Mouse (Mus musculus) forebrain, embryonic 16.5 days (tissue): ENCODE data around the gene Myo1h. TPM values are rescaled to one million over a fixed set of nuclear protein-coding genes. Genes with fewer than 3 reads are reported as not detected.

Experiments used
- ATAC-seq: fragments of 200-750 bp; cut with Nextera tagmentation; 2 replicates; pipeline ENCODE4 v1.8.0; 2017; ENCODE audit warnings: mild to moderate bottlenecking, moderate library complexity
- H3K27ac ChIP-seq: fragments of 300-500 bp; sonication (generic); 2 replicates; pipeline ENCODE4 v1.5.1; 2014; ENCODE audit warnings: low read length, control low read depth
- H3K27me3 ChIP-seq: fragments of 300-500 bp; sonication (generic); replicated peaks from 2 replicates; pipeline ENCODE4 v1.6.1; 2014; ENCODE audit warnings: low read length; ENCODE audit not compliant: control insufficient read depth, insufficient read depth
- H3K36me3 ChIP-seq: fragments of 300-500 bp; sonication (generic); 2 replicates; pipeline ENCODE4 v1.6.1; 2014; ENCODE audit not compliant: control insufficient read depth, insufficient read depth
- H3K4me1 ChIP-seq: fragments of 300-500 bp; sonication (generic); replicated peaks from 2 replicates; pipeline ENCODE4 v1.6.1; 2014; ENCODE audit warnings: low read length; ENCODE audit not compliant: control insufficient read depth, insufficient read depth
- H3K4me2 ChIP-seq: fragments of 300-500 bp; sonication (generic); 2 replicates; pipeline ENCODE4 v1.6.1; 2014; ENCODE audit warnings: mild to moderate bottlenecking, low read length, control low read depth
- H3K4me3 ChIP-seq: fragments of 300-500 bp; sonication (generic); replicated peaks from 2 replicates; pipeline ENCODE4 v1.5.1; 2014; ENCODE audit warnings: mild to moderate bottlenecking, low read length, control low read depth
- H3K9ac ChIP-seq: fragments of 300-500 bp; sonication (generic); replicated peaks from 2 replicates; pipeline ENCODE4 v1.6.1; 2014; ENCODE audit warnings: low read depth, low read length, control low read depth
- H3K9me3 ChIP-seq: fragments of 300-500 bp; sonication (generic); 2 replicates; pipeline ENCODE4 v1.6.1; 2016; ENCODE audit warnings: low read length; ENCODE audit not compliant: control insufficient read depth
- WGBS: fragments of 180-500 bp; shearing (Covaris S2); extraction: QIAGEN DNeasy Blood & Tissue Kit; methylation state at CpG from one replicate; pipeline ENCODE4 v1.1.7; 2014; 5-methylcytosine and 5-hydroxymethylcytosine counted together
- polyA plus RNA-seq: library from polyadenylated mRNA; unstranded; fragments of >200 nt; fragmentation: Nextera tagmentation; extraction: Ambion mirVana; gene quantifications from 2 replicates; pipeline ENCODE4 v1.2.1, GENCODE M21; 2015

Gene Myo1h
- polyA plus RNA-seq, 1 experiment from 2014 or later: 0.91 TPM

DNA sequence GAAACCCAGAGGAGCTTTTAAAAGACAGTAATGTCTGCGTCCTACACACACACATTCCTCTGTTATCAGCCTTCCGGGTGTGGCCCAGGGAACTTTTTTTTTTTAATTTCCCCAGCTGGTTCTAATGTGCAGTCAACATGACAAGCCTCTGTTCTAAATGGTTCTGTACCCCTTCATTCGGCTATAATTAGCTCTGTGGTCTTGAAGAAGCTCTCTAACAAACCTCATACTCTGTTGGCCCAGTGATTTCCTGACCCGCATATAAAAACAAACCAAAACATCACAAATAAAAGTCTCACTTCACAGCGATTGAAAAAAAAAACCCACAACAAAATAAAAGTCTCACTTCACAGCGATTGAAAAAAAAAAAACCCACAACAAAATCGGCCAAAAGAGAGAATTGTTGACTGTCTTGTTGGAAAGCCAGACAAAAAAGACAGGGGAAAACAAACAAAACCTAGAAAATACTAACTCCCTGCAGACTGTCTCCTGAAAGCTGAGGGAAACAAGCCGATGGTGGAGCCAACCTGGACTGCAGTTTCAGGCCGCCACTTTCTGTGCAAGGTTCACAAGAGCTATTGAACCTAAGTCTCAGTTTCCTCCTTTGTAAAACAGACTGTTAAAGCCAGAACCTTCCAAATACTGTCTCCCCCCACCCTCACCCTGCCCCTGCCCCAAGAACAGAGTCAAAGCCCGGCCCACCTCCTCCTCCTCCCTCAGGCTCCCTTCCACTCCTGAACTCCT is 89.4 kb downstream of the Myo1h start:
- no peaks in the 10 kb centered on the region for H3K9me3 ChIP-seq
- no peak overlapping the region for H3K27ac ChIP-seq
- 72% methylated on average over 10 of the region's 10 CpGs for WGBS
- peak overlapping the region; percentile 62; the same call in 1 of the 2 replicates for H3K4me3 ChIP-seq
- no peak for ATAC-seq
- H3K9ac ChIP-seq: no peak overlapping the region
- H3K27me3 ChIP-seq: no peaks in the 10 kb centered on the region
- peak overlapping the region; percentile 84 for H3K4me2 ChIP-seq
- H3K36me3 ChIP-seq: peaks cover 12% of the 10 kb centered on the region
- peaks cover 40% of the 10 kb centered on the region for H3K4me1 ChIP-seq

- Histone ChIP-seq H3K9me3 (no peaks in the 10 kb centered on the region), H3K9ac (peak overlapping the region; percentile 85), H3K4me2 (peak overlapping the region; percentile 84), H3K27ac (no peak overlapping the region), H3K4me1 (peaks cover 40% of the 10 kb centered on the region), H3K4me3 (peak overlapping the region; percentile 62), H3K36me3 (peaks cover 7% of the 10 kb centered on the region), H3K27me3 (no peaks in the 10 kb centered on the region)
- no peak for ATAC-seq
- WGBS: 27% methylated on average over 6 of the region's 6 CpGs
Measured at GRCm38 (mm10) chr5:114378936-114379335, 90.0 kb downstream of the Myo1h start.

DNA sequence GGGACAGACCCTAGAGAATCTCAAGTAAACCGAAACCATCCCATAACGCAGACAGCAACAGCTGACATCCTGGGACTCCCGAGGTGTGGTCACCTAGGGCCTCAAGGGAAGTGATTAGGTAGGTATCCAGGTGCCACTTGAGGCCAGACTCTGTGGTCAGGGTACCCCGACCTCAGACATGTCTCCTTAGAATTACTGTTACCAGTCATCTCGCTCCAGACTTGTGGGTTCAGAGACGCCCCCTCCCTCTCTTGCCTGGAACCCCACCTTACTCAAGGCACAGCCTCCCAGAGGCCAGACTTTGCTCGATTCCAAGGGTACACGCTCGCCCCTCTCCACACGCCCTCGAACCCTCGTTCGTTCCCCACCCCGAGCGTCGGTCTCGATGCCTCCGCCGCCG is 90.8 kb downstream of the Myo1h start:
- peak overlapping the region; percentile 62 for H3K4me3 ChIP-seq
- peaks cover 5% of the 10 kb centered on the region for H3K36me3 ChIP-seq
- H3K9me3 ChIP-seq: no peaks in the 10 kb centered on the region
- H3K9ac ChIP-seq: peak overlapping the region; percentile 85
- no peaks in the 10 kb centered on the region for H3K27me3 ChIP-seq
- H3K27ac ChIP-seq: peak overlapping the region; percentile 87
- WGBS: 1% methylated on average over 20 of the region's 20 CpGs
- peaks cover 40% of the 10 kb centered on the region for H3K4me1 ChIP-seq
- ATAC-seq: no peak; the same call in 1 of the 2 replicates
- H3K4me2 ChIP-seq: peak overlapping the region; percentile 84

GRCm38 (mm10) chr5:114380209-114381012 is 91.4 kb downstream of the Myo1h start, which contains the start of the genes Kctd10 and Ube3b:
Kctd10 (minus strand) TSS chr5:114380508.
Ube3b (plus strand) TSS chr5:114380607.
- Histone ChIP-seq H3K4me3 (peak within 1 kb of the TSS; percentile 62), H3K9ac (peak within 1 kb of the TSS; percentile 85), H3K4me2 (peak within 1 kb of the TSS; percentile 97), H3K36me3 (peaks cover 9% of the 10 kb centered on the region), H3K27ac (peak within 1 kb of the TSS; percentile 87), H3K9me3 (no peaks in the 10 kb centered on the region), H3K4me1 (peaks cover 40% of the 10 kb centered on the region), H3K27me3 (no peaks in the 10 kb centered on the region)
- under 1% methylated on average over 69 of the region's 74 CpGs for WGBS
- peak; percentile 96 for ATAC-seq

GRCm38 (mm10) chr5:114381013-114381351 is 92.0 kb downstream of the Myo1h start:
- H3K9me3 ChIP-seq: no peaks in the 10 kb centered on the region
- peak; percentile 18; the same call in 1 of the 2 replicates for ATAC-seq

DNA sequence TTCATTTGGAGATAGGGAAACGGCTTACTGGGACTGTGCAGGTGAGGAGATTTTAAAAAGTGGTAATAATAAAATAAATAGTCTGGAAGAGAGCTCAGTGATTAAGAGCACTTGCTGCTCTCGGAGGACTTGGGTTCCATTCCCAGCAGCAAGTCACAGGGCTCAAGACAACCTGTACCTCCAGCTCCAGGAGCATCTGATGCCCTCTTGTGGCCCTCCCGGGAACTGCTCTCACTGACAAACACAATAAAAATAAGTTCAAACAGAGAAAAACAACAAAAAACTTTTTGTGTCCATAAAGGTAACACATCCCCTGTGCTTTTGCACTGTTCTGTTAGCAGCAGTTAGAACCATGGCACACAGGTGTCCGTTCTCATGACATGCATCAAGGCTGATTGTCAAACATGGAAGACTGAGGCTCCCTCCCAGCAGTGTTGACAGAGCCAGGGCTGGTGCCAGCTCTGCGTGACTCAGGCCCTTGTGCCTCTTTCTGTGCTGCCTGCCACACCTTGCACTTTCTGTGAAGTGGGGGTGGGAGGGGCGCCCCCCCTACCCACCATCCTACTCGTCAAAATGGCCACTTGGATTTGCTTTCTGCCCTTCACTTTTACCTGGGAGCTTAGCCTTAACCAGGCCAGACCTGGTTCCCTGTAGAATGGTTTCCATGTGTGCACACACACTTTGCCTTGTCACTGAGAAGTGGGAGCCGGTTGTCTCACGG is 94.4 kb downstream of the Myo1h start:
- no peak for ATAC-seq
- no peak overlapping the region for H3K4me3 ChIP-seq
- no peak overlapping the region for H3K27ac ChIP-seq
- H3K27me3 ChIP-seq: no peaks in the 10 kb centered on the region
- H3K36me3 ChIP-seq: peaks cover 10% of the 10 kb centered on the region
- H3K4me2 ChIP-seq: no peak overlapping the region
- no peak overlapping the region for H3K9ac ChIP-seq
- peaks cover 28% of the 10 kb centered on the region for H3K4me1 ChIP-seq
- 75% methylated on average over 9 of the region's 9 CpGs for WGBS
- H3K9me3 ChIP-seq: no peaks in the 10 kb centered on the region

More at GRCm38 (mm10) chr5:114381013-114381351, 92.0 kb downstream of the Myo1h start:
- Histone ChIP-seq H3K4me2 (peak overlapping the region; percentile 97), H3K27ac (peak overlapping the region; percentile 87), H3K27me3 (no peaks in the 10 kb centered on the region), H3K4me3 (peak overlapping the region; percentile 62), H3K4me1 (peaks cover 40% of the 10 kb centered on the region), H3K9ac (peak overlapping the region; percentile 85), H3K36me3 (peaks cover 10% of the 10 kb centered on the region)
- WGBS: under 1% methylated on average over 18 of the region's 18 CpGs

- H3K27ac ChIP-seq: no peak overlapping the region
- H3K36me3 ChIP-seq: peaks cover 13% of the 10 kb centered on the region
- 94% methylated on average over 8 of the region's 8 CpGs for WGBS
- no peaks in the 10 kb centered on the region for H3K9me3 ChIP-seq
- H3K4me2 ChIP-seq: no peak overlapping the region
- peaks cover 17% of the 10 kb centered on the region for H3K4me1 ChIP-seq
- H3K27me3 ChIP-seq: no peaks in the 10 kb centered on the region
- H3K4me3 ChIP-seq: no peak overlapping the region
- no peak overlapping the region for H3K9ac ChIP-seq
- no peak for ATAC-seq
Measured at GRCm38 (mm10) chr5:114384448-114384847, 95.5 kb downstream of the Myo1h start.

- no peaks in the 10 kb centered on the region for H3K4me1 ChIP-seq
- 82% methylated on average over 9 of the region's 9 CpGs for WGBS
- ATAC-seq: no peak
- no peak overlapping the region for H3K9ac ChIP-seq
- peaks cover 14% of the 10 kb centered on the region for H3K36me3 ChIP-seq
- no peak overlapping the region for H3K27ac ChIP-seq
- no peaks in the 10 kb centered on the region for H3K9me3 ChIP-seq
- no peaks in the 10 kb centered on the region for H3K27me3 ChIP-seq
- no peak overlapping the region for H3K4me3 ChIP-seq
- no peak overlapping the region for H3K4me2 ChIP-seq
Measured at GRCm38 (mm10) chr5:114393169-114393568, 104.2 kb downstream of the Myo1h start.

DNA sequence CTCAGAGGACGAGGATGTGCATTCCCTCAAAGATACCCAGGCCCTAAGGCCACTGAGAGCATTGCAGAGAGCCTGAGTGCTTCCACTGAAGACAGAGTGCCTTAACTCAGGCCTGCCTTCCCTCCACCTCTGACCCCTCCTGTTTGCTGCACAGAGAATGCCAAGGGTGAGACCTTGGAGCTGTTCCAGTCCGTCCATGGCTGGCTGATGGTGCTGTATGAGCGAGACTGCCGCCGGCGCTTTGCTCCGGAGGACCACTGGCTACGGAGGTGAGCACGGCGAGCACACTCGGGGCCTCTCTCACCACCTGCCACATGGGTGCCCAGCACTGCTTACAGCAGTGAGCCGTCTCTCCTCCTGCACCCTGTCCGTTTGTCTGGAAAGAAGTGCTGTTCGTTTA is 117.6 kb downstream of the Myo1h start:
- H3K4me2 ChIP-seq: no peak overlapping the region
- no peaks in the 10 kb centered on the region for H3K9me3 ChIP-seq
- no peak for ATAC-seq
- H3K9ac ChIP-seq: no peak overlapping the region
- H3K4me1 ChIP-seq: no peaks in the 10 kb centered on the region
- H3K36me3 ChIP-seq: peaks cover 58% of the 10 kb centered on the region
- no peak overlapping the region for H3K27ac ChIP-seq
- 93% methylated on average over 14 of the region's 14 CpGs for WGBS
- H3K4me3 ChIP-seq: no peak overlapping the region
- H3K27me3 ChIP-seq: no peaks in the 10 kb centered on the region
